Mouse (Mus musculus) liver, postnatal 0 days (tissue): ENCODE results near the gene Klc4. TPM values are rescaled to one million over a fixed set of nuclear protein-coding genes. Genes with fewer than 3 reads are reported as not detected.

Experiments used
- ATAC-seq: fragments of 200-750 bp; cut with Nextera tagmentation; 2 replicates; pipeline ENCODE4 v1.8.0; 2017; ENCODE audit warnings: mild to moderate bottlenecking, moderate library complexity
- DNase-seq: peaks from one replicate; pipeline ENCODE4 v3.0.0-alpha.2; 2016
- H3K27ac ChIP-seq: fragments of 300-500 bp; sonication (generic); 2 replicates; pipeline ENCODE4 v1.5.1; 2014; ENCODE audit warnings: antibody characterized with exemption, moderate library complexity, mild to moderate bottlenecking, low read depth
- H3K27me3 ChIP-seq: fragments of 300-500 bp; sonication (generic); 2 replicates; pipeline ENCODE4 v1.6.1; 2014; ENCODE audit warnings: low read length, control low read depth, mixed read lengths; ENCODE audit not compliant: insufficient read depth
- H3K36me3 ChIP-seq: fragments of 300-500 bp; sonication (generic); replicated peaks from 2 replicates; pipeline ENCODE4 v1.6.1; 2014; ENCODE audit warnings: mild to moderate bottlenecking, control low read depth, low read length, moderate library complexity, mixed read lengths; ENCODE audit not compliant: insufficient read depth
- H3K4me1 ChIP-seq: fragments of 300-500 bp; sonication (generic); 2 replicates; pipeline ENCODE4 v1.6.1; 2014; ENCODE audit warnings: antibody characterized with exemption, mild to moderate bottlenecking, control low read depth; ENCODE audit not compliant: insufficient read depth
- H3K4me2 ChIP-seq: fragments of 300-500 bp; sonication (generic); 2 replicates; pipeline ENCODE4 v1.6.1; 2014; ENCODE audit warnings: low read depth, mild to moderate bottlenecking, low read length, moderate library complexity, mixed read lengths
- H3K4me3 ChIP-seq: fragments of 300-500 bp; sonication (generic); 2 replicates; pipeline ENCODE4 v1.5.1; 2014; ENCODE audit warnings: low read depth, low read length
- H3K9ac ChIP-seq: fragments of 300-500 bp; sonication (generic); replicated peaks from 2 replicates; pipeline ENCODE4 v1.6.1; 2014; ENCODE audit warnings: mild to moderate bottlenecking, moderate library complexity
- H3K9me3 ChIP-seq: fragments of 300-500 bp; sonication (generic); 2 replicates; pipeline ENCODE4 v1.6.1; 2016; ENCODE audit warnings: mild to moderate bottlenecking, control low read depth, low read length, mixed read lengths
- CTCF ChIP-seq: sonication (generic); IDR thresholded peaks from 2 replicates; pipeline ENCODE4 v1.5.1; 2016; ENCODE audit warnings: antibody characterized with exemption, low read depth
- EP300 ChIP-seq: IDR thresholded peaks from 2 replicates; pipeline ENCODE4 v1.6.1; 2016; ENCODE audit warnings: antibody characterized with exemption, low read depth, mild to moderate bottlenecking
- WGBS: fragments of 180-500 bp; shearing (Covaris S2); extraction: QIAGEN DNeasy Blood & Tissue Kit; methylation state at CpG from one replicate; pipeline ENCODE4 v1.1.7; 2014; ENCODE audit not compliant: insufficient replicate concordance; 5-methylcytosine and 5-hydroxymethylcytosine counted together
- polyA plus RNA-seq: library from polyadenylated mRNA; unstranded; fragments of >200 nt; fragmentation: Nextera tagmentation; extraction: Ambion mirVana; gene quantifications from 2 replicates; pipeline ENCODE4 v1.2.1, GENCODE M21; 2015

Klc4 gene
- polyA plus RNA-seq, 1 experiment from 2014 or later, result 12.6 TPM

DNA sequence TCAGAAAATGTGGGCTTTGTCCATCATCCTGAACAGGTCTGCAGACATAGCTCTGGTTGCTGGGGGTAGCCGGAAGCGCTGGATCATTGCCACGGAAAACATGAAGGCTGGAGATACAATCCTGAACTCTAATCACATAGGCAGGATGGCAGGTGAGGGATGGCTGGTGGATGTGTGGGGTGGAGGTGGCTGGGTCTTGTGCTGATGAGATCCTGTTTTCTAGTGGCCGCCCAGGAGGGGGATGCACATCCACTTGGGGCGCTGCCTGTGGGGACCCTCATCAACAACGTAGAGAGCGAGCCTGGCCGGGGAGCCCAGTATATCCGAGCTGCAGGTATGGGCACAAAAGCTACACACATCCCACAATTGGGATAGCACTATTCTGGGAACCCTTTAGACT is 2.6 kb upstream of the Klc4 start:
- no peak overlapping the region for H3K27ac ChIP-seq
- peaks cover 17% of the 10 kb centered on the region for H3K36me3 ChIP-seq
- TF ChIP-seq EP300, result no peak
- no peak for TF ChIP-seq CTCF
- 89% methylated on average over 9 of the region's 9 CpGs for WGBS
- H3K9me3 ChIP-seq, result no peaks in the 10 kb centered on the region
- H3K4me3 ChIP-seq, result no peak overlapping the region
- DNase-seq (no peak), ATAC-seq (no peak)
- H3K27me3 ChIP-seq, result no peaks in the 10 kb centered on the region
- peaks cover 38% of the 10 kb centered on the region for H3K4me1 ChIP-seq
- no peak overlapping the region for H3K9ac ChIP-seq
- H3K4me2 ChIP-seq, result no peak overlapping the region

DNA sequence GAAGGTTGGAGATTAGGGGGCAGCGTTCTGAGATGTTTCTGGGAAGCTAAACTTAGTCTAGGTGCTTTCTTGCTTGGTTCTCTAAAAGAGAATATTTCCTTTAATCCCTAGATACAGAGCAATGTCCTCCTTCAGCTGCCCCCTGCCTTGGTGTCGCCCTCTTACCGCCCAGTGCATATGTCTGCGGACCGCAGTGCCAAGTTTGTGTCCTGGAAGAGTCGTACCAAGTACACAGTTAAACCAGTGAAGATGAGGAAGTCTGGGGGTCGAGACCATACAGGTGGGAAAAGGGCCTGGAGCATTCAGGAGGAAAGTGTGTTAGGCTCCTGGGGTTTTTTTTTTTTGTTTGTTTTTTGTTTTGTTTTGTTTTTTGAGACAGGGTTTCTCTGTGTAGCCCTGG is 1.5 kb upstream of the Klc4 start:
- Histone ChIP-seq H3K27ac (no peak overlapping the region), H3K4me1 (peaks cover 38% of the 10 kb centered on the region), H3K9ac (peak overlapping the region; percentile 94), H3K4me2 (peak overlapping the region; percentile 91; the same call in 1 of the 2 replicates), H3K4me3 (peak overlapping the region; percentile 98; the same call in 1 of the 2 replicates), H3K36me3 (peaks cover 12% of the 10 kb centered on the region), H3K27me3 (no peaks in the 10 kb centered on the region), H3K9me3 (no peaks in the 10 kb centered on the region)
- WGBS, result 87% methylated on average over 7 of the region's 7 CpGs
- DNase-seq, result no peak
- no peak for TF ChIP-seq EP300
- no peak for TF ChIP-seq CTCF
- ATAC-seq, result no peak

- Histone ChIP-seq H3K9ac (peak overlapping the region; percentile 94), H3K27me3 (no peaks in the 10 kb centered on the region), H3K4me3 (peak overlapping the region; percentile 98), H3K4me1 (peaks cover 33% of the 10 kb centered on the region), H3K9me3 (no peaks in the 10 kb centered on the region), H3K4me2 (peak overlapping the region; percentile 91), H3K36me3 (peaks cover 16% of the 10 kb centered on the region), H3K27ac (peak overlapping the region; percentile 81)
- DNase-seq (no peak), ATAC-seq (peak; percentile 50)
- WGBS, result under 1% methylated on average over 19 of the region's 19 CpGs
- TF ChIP-seq EP300 (no peak), CTCF (no peak)
Measured at GRCm38 (mm10) chr17:46646322-46646662, 470 bp upstream of the Klc4 start.

DNA sequence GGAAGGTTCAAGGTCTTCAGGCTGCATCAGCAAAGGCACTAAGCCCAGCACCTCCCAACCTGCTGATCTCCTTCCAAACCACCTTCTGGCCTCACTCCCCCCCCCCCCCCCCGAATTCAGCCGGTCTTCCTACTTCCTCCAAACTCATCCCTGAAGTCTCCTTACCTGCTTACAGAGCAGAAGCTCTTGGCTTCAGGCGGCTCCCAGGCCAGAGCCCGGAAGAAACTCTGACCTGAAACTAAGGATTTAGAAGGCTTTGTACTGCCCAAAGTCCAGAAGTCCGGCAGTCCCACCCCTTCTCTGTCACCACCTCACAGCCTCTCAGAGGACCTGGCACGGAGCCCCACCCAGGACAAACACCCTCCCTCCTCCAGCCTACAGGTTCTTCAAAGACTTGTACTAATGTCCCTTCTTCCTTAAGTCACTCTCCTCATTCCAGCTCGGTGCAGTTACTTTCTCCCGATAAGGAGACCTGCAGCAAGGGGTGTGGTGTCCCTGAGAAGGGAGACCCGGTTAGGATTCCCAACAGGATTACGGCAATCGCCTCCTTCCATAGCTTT is 826 bp downstream of the Klc4 start:
- peak overlapping the region; percentile 98 for H3K4me3 ChIP-seq
- peak; percentile 26 for ATAC-seq
- H3K9ac ChIP-seq, result peak overlapping the region; percentile 64
- peak; percentile 67 for DNase-seq
- TF ChIP-seq EP300 (no peak), CTCF (no peak)
- H3K4me1 ChIP-seq, result peaks cover 25% of the 10 kb centered on the region
- peaks cover 16% of the 10 kb centered on the region for H3K36me3 ChIP-seq
- no peaks in the 10 kb centered on the region for H3K9me3 ChIP-seq
- WGBS, result 9% methylated on average over 11 of the region's 11 CpGs
- H3K27ac ChIP-seq, result peak overlapping the region; percentile 81
- peak overlapping the region; percentile 91 for H3K4me2 ChIP-seq
- H3K27me3 ChIP-seq, result no peaks in the 10 kb centered on the region

GRCm38 (mm10) chr17:46644152-46644805 is 1.5 kb downstream of the Klc4 start:
- Histone ChIP-seq H3K9me3 (no peaks in the 10 kb centered on the region), H3K27ac (peak overlapping the region; percentile 81; the same call in 1 of the 2 replicates), H3K4me1 (peaks cover 23% of the 10 kb centered on the region), H3K4me3 (peak overlapping the region; percentile 98), H3K9ac (peak overlapping the region; percentile 64), H3K4me2 (peak overlapping the region; percentile 91), H3K27me3 (no peaks in the 10 kb centered on the region), H3K36me3 (peaks cover 21% of the 10 kb centered on the region)
- 83% methylated on average over 12 of the region's 12 CpGs for WGBS
- DNase-seq, result no peak
- no peak for ATAC-seq
- TF ChIP-seq CTCF (no peak), EP300 (no peak)

DNA sequence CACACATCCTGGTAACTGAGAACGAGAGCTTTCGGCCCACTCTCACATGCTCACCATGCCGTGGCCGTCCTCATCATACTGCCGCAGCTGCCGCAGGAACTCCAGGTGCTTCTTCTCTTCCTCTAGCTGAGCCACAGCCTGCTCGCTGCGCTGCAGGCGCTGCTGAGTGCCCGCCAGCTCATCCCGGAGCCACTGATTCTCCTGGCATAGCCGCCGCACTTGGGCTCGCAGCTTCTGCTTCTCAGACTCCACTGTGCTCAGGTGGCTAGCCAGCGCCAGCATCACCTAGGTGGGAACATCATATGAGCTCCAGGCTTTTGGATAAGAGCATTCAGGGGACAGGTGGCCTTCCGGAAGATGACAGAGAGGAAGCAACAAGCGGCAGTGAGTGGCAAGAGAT is 3.8 kb downstream of the Klc4 start:
- H3K9me3 ChIP-seq, result no peaks in the 10 kb centered on the region
- no peak overlapping the region for H3K27ac ChIP-seq
- H3K27me3 ChIP-seq, result no peaks in the 10 kb centered on the region
- peaks cover 21% of the 10 kb centered on the region for H3K4me1 ChIP-seq
- H3K4me2 ChIP-seq, result no peak overlapping the region
- 87% methylated on average over 17 of the region's 17 CpGs for WGBS
- no peak overlapping the region for H3K9ac ChIP-seq
- no peak for TF ChIP-seq CTCF
- TF ChIP-seq EP300, result no peak
- ATAC-seq (no peak), DNase-seq (no peak)
- no peak overlapping the region for H3K4me3 ChIP-seq
- H3K36me3 ChIP-seq, result peaks cover 12% of the 10 kb centered on the region
